Mouse (Mus musculus): ENCODE data around the gene Tspoap1.

DNA sequence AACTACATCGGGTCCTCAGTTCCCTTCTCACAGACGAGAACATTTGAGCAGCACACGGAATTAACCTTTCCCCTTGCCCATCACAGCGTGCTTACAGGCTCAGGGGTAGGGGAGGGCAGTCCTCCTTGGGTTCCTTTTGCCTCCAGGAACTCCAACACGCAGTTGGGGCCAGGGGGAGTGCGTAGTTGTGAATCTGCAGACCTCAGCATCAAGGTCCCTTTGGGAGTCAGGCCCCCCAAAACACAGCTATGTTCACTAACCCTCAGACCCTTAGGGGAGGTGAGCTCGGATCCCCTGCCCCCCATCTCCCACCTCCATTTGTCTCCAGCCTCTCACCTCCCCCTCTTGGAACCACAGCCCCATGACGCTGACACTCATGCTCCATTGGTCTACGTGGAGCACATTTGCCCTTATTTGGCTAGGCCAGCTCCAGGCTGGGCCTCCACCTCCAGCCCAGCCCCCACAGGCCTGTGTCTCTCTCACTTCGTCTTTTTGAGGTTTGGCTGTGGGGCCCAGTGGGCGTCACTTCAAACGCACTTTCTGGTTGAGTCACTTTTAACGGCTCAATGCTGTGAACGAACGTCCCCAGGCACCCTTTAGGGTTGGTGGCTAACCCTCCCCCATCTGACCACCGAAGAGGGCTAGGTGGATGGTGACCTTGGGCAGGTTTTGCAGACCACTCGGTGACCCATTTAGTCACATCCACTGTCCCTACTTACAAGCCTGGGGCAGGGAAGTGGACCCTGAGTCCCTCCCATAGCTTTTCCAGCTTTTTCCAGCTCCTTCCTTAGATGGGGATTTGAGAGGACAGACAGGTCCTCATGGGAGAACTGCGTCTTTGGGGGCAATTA is 10.9 kb upstream of the Tspoap1 start:
- no peak for TF ChIP-seq CTCF (IDR thresholded peaks at IDR 0.05; ENCODE audit: extremely low read depth, insufficient read length, insufficient replicate concordance, low read depth, low read length)
- TF ChIP-seq POLR2A (IDR thresholded peaks at IDR 0.05; ENCODE audit: low read depth, low read length) = no peak

All from small intestine, adult 2 months (tissue).